Mouse (Mus musculus) R1 (cell line): ENCODE results near the gene P4hb.

Experiments
- DNase-seq: peaks from one replicate; pipeline ENCODE4 v3.0.0-alpha.2; 2018; ENCODE audit warnings: low read depth, low spot score

Gene P4hb

DNA sequence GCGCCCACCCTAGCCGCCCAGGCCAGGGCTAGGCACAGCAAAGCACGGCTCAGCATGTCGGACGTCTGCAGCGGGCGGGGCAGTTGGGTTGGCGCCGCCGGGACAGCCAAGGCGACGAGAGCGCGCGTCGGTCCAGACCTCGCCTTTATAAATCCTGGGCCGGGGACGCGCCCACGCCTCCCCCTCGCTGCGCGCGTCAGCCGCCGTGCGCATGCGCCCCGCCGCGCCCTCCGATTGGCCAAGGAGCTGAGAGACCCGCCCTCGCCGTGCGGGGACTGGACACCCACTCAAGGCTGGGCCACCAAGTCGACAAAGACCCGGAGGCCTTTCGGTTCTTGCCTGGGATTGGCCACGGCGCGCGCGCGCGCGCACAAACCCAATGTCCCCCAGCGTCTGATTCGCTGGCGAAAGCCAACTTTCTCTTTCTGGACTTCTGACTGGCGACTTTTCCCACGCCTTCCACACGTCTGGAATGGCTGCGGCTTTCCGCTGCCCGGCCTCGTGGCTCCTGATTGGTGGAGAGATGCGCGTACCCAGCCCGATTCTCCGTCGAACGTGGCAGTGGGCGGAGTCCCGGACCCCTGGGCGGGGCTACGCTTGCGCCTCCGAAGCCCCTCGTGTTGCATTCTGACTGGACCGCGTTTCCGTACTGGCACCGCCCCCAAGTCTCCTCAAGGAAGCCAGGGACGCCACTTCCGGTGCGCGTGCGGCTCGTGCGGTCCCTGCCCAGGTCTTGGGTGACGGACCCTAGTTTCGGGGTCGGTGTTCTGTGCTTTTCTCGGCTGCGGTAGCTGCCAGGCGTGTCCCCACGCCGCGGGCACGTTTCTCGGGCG, at the start of gene P4hb:
P4hb (minus strand) TSS at position 502 of the 833 bp plus-strand sequence.
- peak; percentile 99 for DNase-seq

DNA sequence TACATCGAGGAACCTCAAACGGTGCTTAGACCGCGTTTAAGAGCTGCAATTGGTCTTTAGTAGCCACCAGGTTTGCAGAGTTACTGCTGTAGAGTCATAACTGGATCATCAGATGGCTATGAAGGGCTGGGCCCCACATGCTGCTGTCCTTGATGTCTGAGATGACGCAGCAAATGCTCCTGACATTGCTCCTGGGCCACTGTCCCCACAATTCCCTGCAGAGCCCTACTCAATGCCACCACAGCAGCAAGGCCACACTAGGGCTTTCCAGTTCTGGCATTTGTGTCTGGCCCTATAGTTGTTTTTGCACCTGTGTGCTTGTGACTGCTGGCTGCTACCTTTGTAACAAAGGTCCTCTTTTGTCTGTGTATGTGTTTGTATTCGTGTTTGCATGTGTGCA, 49.8 kb upstream of the P4hb start:
- DNase-seq, result no peak

- no peak for DNase-seq
These were observed 47.1 kb upstream of the P4hb start for GRCm38 (mm10) chr11:120620195-120620594.

DNA sequence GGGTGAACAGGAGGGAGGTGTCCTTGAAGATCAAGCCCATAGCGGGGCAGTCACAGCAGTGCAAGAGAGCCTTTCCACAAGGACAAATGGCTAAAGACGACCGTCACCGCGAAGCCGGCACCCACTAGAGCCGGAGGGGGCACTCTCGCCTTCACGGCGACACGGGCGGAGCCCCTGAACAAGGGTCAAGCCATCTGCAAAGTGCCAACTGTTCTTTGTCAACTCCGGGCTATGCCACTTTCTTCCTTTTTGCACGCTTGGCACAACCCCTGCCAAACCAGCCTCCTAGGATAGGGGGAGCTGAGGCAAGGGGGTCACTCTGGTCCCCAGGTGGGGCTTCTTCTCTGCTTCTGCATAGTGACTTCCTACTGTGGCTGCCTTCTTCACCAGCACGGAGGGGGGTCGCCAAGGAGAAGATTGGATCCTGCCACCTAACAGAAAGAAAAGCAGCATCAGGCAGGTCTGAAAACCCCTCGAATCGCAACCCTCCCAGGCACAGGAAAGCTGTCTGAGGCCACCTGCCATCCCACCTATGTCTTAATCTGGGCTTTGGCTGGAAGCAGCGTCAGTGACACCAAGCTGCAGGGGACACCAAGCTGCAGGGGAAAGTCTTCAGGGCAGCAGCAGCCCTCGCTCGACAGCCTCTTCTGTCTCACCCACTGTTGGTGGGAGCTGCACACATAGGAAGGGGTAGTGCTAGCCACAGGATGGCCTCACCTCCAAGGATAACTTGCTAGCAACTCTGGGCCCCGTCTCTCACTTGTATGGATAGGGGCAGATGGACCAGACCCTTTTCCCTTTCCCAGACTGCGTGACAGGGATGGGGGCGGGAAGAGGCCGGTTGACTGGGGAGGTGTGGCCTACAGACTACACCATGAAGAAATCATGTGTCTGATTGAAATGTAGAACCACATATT, 45.8 kb upstream of the P4hb start:
- no peak for DNase-seq

GRCm38 (mm10) chr11:120617519-120618112, 44.6 kb upstream of the P4hb start, which contains the start of gene Pcyt2:
Gene Pcyt2, minus strand, starts transcription at chr11:120617936.
- peak; percentile 95 for DNase-seq

DNA sequence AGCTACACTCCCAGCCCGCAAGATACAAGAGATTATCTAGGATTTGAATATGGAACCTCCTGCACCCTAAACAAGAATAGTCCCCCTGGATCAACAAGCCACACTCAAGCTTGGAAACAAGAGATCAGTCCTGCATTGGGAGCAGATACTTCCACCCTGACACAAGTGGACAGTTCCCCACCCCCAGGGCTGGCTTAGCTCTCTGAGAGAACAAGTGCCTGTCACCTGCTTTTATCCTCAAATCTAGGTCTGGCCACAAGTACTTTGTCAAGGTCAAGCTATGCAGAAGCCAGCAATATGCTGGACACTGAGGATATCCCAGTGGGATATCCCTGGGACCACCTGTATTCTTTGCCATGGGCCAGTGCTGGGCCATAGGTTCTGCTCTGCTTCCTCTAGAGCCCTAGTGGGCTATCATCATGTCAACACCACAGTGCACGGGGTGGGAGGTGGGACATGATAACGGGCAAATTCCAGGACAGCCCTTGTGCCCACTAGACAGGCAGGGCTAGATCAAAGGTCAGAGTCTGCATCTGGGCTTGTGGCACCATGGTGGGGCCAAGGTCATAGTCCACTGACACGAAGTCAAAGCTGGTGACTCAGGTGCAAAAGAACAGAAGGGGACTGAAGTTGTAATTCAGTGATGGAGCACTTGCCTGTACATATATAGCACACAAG, 43.7 kb upstream of the P4hb start:
- no peak for DNase-seq

GRCm38 (mm10) chr11:120615606-120616203, 42.7 kb upstream of the P4hb start:
- DNase-seq, result no peak

GRCm38 (mm10) chr11:120615167-120615566, 42.1 kb upstream of the P4hb start:
- DNase-seq, result no peak

DNA sequence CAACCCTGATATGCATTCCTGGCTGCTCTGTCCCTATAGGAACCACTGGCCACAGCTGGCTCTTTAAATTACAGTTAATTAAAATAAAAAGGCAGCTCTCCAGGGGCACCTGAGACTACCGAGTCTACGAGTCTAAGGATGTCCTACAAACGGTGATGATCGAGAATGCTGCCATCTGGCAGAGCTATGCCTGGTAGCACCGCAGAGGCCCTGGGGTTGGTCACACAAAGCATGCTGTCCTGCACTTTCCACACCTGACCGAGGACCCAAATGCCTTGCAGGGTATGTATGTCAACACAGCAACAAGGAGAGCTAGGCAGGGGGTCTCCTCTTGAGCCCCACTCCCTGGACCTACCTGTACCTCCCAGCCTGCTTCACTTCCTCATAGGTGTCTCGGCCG, 40.9 kb upstream of the P4hb start:
- no peak for DNase-seq

GRCm38 (mm10) chr11:120613481-120613972, 40.5 kb upstream of the P4hb start:
- DNase-seq, result no peak

GRCm38 (mm10) chr11:120612763-120613162, 39.7 kb upstream of the P4hb start:
- peak; percentile 64 for DNase-seq

- DNase-seq, result no peak
These were observed 37.5 kb upstream of the P4hb start for GRCm38 (mm10) chr11:120610477-120611046.

DNA sequence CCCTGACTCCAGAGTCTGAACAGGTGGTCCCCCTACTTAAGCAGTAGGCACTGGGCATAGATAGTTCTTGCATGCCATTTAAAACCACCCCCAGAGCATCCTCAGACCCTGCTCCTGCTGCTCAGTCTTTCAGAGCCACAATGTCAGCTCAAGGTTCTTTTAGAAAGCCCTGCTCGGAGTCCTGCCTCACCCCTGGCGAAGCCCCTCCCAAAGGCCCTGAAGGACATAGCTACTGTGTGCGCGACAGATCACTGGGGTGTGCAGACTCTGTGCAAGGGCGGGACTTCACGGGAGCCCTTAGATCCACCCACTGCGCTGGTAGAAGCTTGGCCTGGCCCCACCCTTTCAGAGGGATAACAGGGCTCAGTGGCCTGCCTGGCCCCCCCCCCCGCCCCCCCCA, 36.2 kb upstream of the P4hb start:
- peak; percentile 88 for DNase-seq

DNA sequence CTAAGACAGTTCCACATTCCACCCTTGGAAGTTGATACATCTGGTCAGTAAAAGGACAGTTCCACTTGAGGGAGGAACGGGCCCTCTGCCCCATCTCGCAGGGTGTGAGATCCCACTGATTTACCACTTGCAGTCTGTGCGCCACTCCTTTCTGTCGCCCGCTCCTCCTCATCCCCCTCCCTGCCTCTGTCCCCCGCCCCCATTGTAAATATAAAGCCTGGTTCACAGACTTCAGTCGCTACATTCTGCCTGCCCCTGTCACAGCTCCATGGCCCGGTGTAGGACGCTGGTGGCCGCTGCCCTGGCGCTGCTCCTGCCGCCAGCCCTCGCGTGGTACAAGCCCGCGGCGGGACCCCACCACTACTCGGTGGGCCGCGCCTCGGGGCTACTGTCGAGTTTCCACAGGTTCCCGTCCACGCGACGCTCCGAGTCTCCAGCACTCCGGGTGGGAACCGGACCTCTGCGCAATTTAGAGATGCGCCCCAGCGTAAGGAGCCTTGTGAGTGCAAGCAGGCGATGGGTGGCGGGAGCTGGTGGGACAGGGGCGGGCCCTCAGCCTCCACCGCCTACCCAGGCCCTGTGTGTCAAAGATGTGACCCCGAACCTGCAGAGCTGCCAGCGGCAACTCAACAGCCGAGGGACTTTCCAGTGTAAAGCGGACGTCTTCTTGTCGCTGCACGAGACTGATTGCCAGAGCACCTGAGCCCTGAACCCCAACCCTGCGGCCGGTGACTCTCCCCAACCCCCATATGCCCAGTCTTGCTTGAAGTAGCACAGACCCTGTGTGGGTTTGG, 35.4 kb upstream of the P4hb start, which contains the start of gene Npb:
Npb (plus strand) TSS at position 237 of the 794 bp plus-strand sequence.
- DNase-seq, result peak; percentile 41

DNA sequence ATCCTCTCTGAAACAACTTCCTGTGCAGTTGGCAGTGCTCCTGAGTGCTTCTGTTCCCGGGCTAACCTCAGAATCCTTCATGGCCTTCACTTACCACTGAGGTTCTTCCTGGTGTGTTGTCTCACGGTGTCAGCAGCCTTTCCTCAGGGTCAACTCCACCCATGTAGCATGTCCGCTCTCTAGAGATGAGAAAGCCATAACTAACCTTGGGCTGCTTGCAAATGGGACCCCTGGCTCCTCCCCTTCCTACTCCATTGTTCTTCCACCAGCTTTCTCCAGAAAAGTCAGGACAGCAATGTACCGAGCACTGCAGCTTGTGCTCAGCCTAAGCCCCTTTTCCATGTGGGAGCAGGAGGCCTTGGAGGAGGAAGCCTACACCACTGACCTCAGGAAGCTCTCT, 33.7 kb upstream of the P4hb start:
- peak; percentile 50 for DNase-seq

DNA sequence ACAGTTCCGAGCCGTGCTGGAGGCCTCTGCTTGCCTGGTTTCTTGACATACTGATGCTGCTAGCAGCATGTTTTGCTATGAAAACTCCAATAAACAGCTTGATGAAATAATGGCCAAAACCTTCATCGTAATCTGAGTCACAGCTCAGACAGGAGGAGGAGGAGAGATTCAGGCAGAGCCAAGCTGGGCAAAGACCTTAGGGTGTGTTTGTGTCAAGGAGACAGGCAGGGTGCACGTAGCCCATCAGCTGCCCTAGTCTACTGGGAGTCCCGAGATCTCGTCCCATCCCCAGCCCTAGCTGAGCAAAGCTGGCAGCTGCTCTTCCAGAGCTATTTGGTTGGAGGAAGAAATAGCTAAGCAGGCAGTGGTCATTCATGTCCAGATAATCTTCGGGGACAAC, 32.6 kb upstream of the P4hb start:
- no peak for DNase-seq

DNA sequence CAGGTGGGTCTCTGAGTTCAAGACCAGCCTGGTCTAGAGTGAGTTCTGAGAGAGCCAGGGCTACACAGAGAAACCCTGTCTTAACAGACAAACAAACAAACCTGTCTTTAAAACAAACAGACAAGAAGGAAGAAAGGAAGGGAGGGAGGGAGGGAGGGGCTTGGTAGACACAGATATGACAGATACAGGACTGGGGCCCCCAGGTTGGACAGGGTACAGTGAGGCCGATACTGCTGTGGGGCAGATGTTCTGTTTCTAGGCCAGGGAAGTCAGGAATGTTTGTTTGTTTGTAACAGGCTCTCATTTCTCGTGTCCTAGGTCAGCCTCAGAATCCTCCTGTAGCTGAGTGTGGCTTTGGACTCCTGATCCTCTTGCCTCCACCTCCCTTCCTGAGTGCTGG, 30.5 kb upstream of the P4hb start:
- DNase-seq, result no peak

DNA sequence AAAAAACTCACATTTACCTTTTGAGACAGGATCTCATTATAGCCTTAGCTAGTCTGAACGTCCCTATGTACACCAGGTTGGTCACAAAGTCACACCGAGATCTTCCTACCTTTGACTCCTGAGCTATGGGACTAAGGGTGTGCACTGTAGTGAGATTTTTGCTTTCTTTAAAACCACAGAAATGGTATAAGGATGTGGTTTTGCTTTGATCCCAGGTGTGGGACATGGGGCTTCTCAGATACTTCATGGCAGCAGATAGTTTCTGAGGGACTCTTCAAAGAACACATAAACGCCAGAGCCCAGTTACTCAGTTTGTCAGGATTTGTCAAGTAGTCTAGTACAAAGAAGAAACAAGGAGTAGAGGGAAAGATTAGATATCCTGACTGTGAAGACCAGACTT, 27.7 kb upstream of the P4hb start:
- DNase-seq, result no peak

DNA sequence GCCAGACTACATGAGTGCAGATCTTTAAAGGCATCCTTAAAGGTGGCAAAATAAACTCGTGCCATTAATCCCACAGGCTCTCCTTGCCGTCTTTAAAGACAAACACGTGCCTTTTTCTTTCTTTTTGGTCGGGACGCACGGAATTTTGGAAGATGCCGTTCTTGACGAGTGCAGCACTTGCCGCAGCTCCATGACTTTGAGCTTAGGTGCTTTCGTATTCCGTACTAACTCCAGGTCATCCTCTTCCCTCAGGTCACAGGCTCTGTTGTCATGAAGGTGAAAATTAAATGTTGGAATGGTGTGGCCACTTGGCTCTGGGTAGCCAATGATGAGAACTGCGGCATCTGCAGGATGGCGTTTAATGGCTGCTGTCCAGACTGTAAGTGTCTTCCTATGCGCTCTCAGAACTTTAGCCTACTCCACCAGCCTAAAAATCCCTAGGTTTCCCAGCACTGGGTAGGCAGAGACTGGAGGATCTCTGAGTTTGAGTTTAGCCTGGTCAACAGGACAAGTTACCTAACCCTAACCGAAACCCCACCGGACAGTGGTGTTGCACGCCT, 26.0 kb upstream of the P4hb start:
- DNase-seq, result no peak
